Mouse (Mus musculus): ENCODE measurements around the gene Trmt1.

Gene Trmt1

DNA sequence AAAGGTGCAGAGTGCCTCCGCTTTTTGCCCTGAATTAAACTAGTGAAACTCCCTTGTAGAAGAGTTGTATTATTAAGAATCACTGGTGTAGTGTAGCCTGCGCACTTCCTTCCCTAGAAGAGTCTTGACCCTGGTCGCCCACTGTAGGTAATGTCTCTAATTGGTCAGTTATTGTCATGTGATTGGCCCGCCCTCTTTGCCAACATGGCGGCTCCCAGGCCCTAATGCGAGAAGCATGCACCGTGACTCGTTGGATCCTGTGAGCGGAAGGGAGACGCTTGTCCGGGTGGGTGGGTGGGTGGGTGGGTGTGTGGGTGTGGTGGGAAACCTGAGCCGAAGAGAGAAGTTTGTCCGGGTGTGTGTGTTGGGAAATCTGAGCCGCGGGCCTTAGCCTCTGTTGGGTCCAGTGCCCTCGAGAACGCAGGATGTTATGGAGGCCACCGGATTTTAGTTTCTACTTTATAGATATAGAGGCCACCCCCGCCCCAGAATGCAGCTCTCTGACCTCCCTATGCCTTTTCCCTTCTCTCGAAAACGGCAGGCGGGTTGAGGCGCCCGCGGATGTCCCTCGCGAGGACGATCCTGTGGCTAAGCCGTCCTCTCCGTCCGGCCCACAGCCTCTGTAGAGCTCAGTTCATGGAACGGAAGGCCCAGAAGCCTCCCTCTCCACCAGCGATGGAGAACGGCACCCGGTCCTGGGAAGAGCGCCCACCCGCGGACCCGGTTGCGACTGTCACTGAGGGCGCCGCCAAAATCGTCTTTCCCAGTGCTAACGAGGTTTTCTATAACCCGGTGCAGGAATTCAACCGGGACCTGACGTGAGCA lies 3.2 kb downstream of the Trmt1 start:
- peak; percentile 87 for DNase-seq (ENCODE audit: low read depth, low spot score)

DNA sequence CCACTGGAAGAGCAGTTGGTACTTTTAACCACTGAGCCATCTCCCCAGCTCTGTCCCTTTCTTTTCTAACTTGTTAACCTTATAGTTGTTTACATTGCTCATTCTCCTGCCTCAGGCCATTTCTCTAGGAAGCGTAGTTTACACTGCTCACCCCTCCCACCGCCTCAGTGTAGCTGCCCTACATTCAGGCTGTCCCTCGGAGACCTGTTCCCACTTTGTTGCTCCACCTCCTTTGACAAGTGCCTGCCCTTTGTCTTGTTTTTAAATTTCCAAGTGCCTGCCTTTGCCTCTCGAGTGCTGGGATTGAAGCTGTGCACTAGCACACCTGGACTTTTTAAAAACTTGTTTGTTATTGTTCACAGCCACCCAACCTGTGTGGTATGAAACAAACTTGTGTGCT lies 7.2 kb downstream of the Trmt1 start:
- DNase-seq (ENCODE audit: low read depth, low spot score), result no peak

DNA sequence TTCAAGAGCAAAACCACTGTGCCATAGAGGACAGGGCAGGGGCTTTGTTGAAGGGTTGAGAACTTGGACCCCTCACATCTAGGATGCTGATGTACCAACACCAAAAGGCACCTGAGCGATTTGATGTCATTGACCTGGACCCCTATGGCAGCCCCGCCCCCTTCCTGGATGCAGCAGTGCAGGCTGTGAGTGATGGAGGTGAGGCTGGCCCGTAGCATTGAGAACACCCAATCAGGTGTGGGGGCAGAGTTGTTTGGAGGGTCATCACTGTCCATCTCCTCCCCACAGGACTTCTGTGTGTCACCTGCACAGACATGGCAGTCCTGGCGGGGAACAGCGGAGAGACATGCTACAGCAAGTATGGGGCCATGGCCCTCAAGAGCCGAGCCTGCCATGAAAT lies 9.0 kb downstream of the Trmt1 start:
- no peak for DNase-seq (ENCODE audit: low read depth, low spot score)

DNA sequence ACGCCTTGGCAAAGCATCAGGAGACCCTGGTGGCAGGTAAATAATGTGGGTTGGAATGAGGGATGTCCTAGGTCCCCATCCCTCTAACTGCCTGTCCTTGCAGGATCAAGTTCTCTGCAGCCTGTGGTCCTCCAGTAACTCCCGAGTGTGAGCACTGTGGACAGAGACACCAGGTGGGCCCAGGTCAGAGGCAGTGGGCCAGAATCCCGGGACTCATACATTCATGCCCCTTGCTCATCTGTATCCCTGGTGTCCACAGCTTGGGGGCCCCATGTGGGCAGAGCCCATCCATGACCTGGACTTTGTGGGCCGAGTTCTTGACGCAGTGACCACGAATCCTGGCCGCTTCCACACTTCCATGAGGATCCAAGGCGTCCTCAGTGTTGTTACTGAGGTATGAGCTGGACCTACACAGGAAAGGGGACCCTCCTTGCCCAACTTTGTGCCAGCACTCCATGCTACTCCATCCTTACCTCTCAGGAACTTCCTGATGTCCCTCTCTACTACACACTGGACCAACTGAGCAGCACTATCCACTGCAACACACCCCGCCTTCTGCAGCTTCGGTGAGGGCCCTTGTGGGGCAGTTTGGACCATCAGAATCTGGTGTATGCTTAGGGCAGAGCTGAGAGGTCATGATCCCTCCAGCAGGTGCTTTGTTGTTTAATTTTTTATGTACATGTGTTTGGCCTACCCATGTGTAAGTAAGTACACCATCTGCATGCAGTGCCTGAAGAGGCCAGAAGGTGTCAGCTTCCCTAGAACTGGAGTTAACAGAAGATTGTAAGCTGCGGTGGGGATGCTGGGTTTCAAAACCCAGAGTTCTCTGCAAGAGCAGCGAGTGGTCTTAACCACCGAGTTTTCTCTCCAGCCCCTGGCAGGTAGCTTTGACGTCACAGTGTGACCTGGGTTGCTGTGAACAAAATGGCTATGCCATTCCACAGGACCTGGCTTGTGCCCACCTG lies 11.3 kb downstream of the Trmt1 start:
- DNase-seq (ENCODE audit: low read depth, low spot score), result peak; percentile 33

DNA sequence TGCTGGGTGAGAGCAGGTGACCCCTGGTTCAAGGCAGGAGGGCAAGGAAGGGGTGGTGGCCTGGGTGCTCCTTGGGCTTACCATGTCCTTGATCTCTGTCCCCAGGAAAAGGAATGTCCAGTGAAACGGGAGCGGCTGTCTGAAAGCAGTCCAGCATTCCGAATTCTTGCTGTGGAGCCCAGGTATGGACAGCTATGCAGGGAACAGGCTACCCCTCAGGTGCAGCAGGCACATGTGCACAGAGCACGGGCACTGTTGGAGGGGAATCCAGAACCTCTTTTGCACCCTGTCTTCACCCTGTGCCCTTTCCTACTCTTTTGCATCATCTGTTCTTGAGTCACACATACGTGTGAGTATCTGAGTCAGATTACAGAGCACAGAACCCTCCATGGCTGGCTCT lies 12.2 kb downstream of the Trmt1 start:
- no peak for DNase-seq (ENCODE audit: low read depth, low spot score)

DNA sequence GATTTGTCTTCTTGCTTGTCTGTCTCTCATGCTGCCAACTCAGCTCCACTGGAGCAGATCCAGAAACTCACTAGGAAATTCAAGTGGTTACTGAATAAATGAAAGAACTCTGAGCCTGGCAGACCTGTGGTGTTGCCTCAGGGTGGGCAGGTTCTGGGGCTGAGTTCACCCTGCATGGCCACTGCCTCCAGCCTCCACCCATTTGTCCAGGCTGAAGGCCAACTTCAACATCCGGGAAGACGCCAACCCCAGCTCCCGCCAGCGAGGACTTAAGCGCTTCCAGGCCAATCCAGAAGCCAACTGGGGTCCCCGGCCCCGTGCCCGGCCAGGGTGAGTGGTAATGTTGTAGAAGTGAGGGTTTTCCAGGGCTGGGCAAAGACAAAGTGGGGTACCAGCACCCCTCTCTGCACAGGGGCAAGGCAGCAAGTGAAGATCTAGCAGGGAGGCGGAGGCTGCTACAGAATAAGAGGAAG lies 12.9 kb downstream of the Trmt1 start:
- DNase-seq (ENCODE audit: low read depth, low spot score), result no peak

DNA sequence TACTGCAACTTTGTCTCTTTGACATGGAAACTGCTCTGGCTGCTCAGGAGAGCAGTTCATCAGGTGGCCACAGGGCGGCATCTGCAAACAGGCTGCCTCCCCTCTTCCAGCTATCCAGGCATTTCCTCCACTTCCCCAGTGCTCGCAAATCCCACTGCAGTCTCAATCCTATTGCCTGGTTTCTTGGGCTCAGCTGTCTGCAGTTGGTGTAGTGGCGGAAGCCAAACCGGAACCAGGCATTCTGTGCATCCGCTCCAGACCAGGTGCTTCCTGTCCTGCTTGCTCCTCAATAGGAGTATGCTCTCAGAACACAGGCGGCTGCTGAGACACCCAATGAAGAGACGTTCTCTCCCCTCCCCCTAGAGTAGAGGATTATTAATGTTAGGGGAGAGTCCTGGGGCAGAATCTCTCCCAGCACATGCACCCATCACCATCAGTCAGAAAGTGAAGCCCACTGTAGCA lies 13.8 kb downstream of the Trmt1 start:
- DNase-seq (ENCODE audit: low read depth, low spot score), result peak; percentile 57

DNA sequence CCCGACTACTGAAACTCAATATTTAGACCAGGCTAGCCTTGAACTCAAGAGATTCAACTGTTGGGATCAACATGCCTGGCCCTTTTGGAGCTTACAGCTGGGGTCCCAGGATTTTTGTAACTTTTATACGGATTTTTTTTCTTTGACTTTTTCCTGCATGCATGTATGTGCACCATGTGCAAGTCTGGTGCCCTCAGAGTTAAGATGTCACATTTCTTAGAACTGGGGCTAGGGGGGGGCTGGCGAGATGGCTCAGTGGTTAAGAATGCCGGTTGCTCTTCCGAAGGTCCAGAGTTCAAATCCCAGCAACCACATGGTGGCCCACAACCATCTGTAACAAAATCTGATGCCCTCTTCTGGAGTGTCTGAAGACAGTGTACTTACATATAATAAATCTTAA lies 14.4 kb downstream of the Trmt1 start:
- DNase-seq (ENCODE audit: low read depth, low spot score), result no peak

DNA sequence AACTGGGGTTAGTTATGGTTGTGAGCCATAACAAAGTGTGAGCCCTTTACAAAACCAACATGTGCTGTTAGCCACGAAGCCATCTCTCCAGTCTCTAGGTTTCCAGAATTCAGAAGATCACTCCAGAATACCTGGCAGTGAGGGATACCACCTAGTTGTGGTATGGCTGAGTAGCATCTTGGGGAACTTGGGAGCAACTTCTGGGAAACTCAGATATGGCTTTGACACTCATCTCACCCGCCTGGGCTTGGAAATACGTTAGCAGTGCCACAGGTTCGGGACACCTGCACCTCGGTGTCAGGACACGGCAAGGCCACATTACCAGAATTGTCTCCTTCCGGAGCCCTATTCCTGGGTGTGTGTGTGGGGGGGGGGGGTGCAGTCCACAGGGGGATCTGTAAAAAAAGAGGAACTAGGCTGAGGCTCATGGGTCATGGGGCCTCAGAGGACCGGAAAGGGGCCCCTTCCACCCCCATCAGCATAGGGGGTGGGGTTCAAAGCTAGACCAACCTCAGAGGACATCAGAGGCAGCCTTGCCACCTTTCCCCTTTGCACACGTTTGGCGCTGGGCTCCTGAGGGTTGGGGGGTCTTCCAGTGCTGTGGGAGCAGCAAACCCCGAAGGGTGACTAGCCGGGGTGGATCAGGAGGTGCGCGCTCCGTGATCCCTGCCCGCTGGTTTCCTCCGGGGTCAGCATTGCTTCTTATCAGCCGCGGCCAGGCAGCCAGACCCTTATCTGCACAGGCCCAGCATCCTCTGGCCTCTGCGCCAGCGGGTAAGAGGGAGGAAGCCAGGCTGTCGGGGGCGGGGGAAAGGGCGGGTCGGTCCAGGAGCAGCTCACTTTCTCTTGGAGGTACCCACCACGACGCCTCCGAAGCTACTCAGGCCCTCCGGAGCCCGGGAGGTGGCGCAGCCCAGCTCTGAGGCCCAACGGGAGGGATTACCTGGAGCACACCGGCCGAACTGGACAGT lies 15.1 kb downstream of the Trmt1 start, which contains the start of gene Lyl1:
Lyl1 (plus strand) TSS at position 517 of the 971 bp plus-strand sequence.
- peak; percentile 96 for DNase-seq (ENCODE audit: low read depth, low spot score)

DNA sequence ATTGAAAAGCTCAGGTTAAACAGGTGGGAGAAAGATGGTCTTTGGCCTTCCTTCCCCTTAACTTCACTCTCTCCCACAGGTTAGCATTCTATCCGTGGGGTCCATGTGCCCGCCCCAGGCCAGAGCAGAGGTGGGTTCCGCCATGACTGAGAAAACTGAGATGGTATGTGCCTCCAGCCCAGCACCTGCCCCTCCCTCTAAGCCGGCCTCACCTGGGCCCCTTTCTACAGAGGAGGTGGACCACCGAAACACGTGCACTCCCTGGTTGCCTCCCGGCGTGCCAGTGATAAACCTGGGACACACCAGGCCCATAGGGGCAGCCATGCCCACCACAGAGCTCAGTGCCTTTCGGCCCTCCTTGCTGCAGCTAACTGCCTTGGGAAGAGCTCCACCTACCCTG lies 16.5 kb downstream of the Trmt1 start:
- DNase-seq (ENCODE audit: low read depth, low spot score), result no peak

DNA sequence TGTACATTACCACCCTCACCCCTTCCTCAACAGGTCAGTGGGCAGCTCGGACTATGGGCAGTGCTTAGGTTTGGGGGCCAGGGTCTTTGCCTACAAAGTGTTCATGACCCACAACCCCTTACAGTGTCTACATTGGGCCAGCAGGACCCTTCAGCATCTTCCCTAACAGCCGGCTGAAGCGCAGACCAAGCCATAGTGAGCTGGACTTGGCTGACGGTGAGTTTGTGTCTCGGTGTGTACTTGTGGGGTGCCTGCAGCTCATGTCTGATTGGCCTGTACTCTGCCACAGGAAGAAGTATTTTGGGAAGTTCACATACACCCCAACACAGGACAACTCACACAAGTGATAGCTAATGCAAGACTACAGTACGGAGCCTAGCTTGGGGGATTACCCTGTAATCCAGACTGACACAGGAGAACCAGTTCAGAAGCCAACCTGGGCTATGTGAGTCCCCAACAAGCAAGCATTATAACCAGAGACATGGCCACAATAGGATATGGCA lies 16.9 kb downstream of the Trmt1 start:
- DNase-seq (ENCODE audit: low read depth, low spot score), result no peak

DNA sequence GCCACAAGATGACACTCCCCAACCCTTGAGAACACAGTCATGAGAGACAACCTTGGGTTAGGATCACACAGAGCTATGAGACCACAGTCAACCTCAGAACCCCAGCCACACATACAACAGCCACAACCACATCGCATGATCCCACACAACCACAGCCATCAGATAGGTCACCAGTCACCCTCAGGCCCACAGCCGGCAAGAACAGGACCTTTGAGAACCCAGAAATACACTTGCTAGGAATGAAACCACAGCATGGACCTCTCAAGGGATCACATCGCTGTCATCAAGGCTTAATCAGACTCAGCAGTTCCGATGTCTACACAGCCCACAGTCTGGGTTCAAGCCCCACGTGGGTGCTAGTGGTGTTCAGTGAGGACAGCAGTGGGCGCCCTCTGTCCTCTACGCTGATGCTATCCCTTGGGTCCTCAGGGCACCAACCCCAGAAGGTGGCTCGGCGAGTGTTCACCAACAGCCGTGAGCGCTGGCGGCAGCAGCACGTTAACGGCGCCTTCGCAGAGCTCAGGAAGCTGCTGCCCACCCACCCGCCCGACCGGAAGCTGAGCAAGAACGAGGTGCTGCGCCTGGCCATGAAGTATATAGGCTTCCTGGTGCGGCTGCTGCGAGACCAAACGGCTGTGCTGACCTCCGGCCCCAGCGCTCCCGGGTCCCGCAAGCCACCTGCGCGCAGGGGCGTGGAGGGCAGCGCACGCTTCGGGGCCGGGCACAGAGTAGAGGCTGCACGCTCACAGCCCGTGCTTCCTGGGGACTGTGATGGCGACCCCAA lies 17.6 kb downstream of the Trmt1 start:
- DNase-seq (ENCODE audit: low read depth, low spot score), result no peak

DNA sequence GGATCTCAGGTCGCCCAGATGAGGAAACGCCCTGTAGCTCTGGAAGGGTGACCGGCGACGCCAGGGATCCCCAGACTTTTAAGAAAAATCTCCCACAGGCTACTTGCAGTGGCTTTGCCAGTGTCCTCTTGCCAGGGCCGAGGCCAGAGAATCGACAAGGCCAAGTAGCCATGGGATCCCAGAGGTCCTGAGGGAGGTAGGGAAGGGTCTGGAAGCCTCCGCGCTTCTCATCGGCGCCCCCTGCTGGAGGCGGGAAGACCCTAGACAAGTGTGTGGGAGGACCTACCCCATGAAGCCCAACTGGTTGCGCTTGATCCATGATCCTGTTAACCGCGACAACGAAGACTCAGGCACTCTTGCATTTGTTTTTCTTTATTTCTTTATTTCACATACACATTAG lies 18.2 kb downstream of the Trmt1 start:
- peak; percentile 82 for DNase-seq (ENCODE audit: low read depth, low spot score)

DNA sequence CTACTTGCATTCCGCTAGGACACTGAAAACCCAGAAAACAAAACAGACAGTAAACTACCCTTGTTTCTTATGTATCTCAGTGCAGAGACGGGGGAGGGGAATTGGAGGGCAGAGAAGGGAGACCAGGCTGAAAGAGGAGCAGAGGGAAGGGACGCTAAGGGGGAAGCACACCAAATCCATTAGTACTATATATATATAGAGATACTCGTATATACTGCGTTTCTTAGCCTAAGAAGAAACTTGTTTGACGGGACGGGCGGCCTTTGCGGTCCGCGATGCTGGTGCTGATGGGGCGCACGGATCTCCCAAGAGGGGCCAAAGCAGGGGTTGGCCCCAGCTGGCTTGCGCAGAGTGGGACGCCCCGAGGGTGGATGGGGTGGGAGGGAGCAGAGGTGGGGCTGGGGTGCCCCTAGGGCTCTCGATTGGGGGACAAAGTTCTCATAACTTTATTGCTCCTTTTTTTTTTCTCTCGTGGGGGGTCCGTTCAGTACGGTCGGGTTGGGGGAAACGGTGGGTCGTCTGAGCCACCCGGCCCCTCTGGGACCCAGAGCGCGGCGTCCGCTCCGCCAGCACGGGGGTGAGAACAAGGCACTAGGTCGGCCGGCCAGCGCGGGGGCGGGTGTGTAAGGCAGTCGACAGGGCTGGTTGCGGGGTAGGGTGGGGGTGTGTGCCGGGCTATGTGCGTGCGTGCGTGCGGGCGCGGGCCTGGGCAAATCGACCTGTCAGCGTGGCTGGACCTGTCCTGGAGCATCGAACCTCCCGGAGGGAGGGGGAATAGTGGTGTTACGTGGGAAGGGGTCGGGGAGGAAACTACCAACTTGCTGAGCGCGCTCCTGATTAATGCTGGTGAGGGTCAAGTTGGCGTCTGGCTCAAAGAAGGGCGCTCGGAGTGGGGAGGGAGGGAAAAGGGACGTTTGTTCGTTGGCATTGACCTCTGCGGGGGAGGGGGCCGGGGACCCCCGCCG lies 19.0 kb downstream of the Trmt1 start:
- no peak for DNase-seq (ENCODE audit: low read depth, low spot score)

DNA sequence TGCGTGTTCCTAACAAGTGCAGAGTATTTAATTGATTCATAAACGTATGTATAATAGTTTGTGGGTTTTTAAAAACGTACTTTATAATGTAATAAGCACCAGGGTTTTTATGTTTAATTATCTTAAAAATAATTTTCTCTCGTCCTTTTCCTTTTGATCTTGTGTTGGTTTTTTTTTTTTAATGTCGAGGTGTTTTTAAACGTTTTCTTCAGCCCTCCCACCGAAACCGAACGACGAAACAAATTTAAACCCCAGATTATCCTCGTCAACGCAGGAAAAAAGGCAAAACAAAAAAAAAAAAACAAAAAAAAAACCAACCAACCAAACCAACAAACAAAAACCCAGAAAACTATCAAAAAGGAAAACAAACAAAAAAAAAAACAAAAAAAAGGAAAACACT lies 19.9 kb downstream of the Trmt1 start:
- DNase-seq (ENCODE audit: low read depth, low spot score), result no peak

DNA sequence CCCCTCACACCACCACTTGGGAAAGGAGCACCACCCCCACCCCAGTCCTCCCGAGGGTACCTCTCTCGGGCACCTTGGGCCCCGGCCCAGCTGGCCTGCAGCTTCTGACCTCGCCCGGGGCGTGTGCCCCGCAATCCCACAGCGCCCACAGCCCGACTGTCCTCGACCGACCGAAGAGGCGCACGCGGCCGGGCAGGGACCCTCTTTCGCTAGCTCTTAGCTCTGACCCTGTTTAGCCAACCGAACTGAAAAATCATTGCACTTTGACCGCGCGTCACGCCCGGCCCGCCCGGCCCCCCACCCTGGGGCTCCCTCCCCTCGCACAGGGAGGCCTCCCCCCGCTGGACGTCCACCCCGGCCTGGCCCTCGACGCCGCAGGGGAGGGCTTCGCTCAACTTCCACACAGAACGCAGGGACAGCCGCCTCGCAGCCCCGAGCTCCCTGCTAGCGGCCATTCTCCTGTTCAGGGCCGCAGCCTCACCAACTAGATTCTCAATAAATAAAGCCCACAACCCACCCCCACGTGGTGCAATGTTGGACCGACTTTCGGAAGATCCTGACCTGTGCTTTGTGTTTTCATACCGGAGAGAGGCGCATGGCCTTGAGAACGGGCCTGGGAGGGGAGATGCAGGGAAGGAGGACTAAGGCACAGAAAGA lies 20.6 kb downstream of the Trmt1 start:
- DNase-seq (ENCODE audit: low read depth, low spot score), result no peak

DNA sequence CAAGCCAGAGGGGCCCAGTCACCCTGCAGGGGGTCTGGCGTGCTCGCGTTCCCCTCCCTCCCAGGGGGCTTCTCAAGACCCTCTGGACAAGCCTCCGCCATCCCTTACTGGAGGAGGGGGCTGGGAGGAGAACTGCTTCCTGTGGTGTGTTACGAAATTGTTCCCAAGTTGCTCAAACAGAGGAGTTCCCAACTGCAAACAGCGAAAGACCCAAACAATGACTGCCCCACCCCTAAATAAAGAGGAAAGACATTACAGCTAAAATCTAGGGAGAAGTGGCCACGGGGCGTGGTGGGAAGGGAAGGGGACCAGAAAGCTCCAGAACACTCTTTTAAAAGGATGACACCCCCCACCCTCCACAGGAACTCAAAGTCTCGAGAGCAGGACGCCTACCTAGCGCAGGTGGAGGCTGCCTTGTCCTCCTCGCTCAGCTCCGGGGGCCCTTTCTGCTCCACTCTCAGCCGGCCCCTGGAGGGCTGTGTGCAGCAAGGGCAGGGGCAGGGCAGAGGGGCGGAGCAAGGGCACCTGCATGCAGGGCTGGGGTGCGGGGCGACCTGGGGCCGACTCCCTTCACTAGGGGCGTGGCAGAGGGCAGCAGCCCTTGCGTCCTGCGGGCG lies 21.3 kb downstream of the Trmt1 start:
- DNase-seq (ENCODE audit: low read depth, low spot score), result no peak

DNA sequence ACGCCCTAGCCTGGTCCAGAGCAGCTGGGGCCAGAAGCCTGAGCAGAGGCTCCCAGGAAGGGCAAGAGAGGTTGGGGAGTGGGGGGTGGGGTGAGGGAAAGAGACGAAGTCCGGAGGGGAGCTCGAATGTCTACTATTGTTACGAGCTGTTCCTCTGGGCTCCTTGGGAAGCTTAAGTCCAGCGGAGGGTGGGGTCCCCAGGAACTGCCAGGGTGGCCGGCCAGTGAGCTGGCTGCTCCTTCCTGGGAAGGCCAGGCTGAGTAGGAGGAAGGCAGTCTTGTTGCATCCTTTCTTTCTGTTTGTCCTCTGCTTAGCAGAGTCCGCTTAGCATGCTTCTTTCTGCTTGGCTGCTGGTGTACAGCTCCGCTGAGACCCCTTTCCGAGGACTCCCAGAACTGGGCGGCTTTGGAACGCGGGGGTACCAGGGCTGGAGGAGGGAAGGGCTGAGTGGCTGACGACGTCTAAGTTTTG lies 22.0 kb downstream of the Trmt1 start:
- DNase-seq (ENCODE audit: low read depth, low spot score), result no peak
